Mouse (Mus musculus): ENCODE data around the gene Lexm. TPM values are rescaled to one million over a fixed set of nuclear protein-coding genes. Genes with fewer than 3 reads are reported as not detected.

Gene Lexm
- total and polyA plus RNA-seq, 2 experiments from 2014 or later, result not detected

DNA sequence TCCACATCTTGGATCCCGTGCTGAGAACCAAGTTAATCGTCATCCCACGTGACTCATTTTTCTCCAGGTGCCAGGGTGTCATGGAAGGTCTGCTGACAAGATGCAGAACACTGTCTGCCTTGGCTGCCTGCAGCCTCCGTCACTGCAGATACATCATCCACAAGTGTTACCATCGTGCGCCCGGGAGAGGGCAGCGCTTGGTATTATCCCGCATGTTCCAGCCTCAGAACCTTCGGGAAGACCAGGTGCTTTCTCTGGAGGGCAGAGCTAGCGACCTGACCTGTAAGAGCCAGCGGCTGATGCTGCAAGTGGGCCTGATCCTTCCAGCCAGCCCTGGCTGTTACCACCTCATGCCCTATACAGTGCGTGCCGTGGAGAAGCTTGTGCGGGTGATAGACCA is 36.0 kb upstream of the Lexm start:
- Histone ChIP-seq H3K27me3 (ENCODE audit: insufficient read depth, low read length) (no peaks in the 10 kb centered on the region), H3K9me3 (ENCODE audit: low read length) (no peaks in the 10 kb centered on the region), H3K9ac (replicated peaks; ENCODE audit: low read length) (no peak overlapping the region), H3K4me3 (ENCODE audit: low read length) (no peak overlapping the region), H3K36me3 (ENCODE audit: insufficient read depth, low read length) (peaks cover 6% of the 10 kb centered on the region), H3K27ac (no peak overlapping the region), H3K4me1 (ENCODE audit: insufficient read depth, low read length) (peaks cover 7% of the 10 kb centered on the region), H3K4me2 (ENCODE audit: low read depth, low read length) (no peak overlapping the region)
- ATAC-seq (no peak), DNase-seq (ENCODE audit: low spot score) (no peak)
- no peak for TF ChIP-seq CTCF (IDR thresholded peaks at IDR 0.05; ENCODE audit: low read depth)
- 94% methylated on average over 15 of the region's 15 CpGs for WGBS

DNA sequence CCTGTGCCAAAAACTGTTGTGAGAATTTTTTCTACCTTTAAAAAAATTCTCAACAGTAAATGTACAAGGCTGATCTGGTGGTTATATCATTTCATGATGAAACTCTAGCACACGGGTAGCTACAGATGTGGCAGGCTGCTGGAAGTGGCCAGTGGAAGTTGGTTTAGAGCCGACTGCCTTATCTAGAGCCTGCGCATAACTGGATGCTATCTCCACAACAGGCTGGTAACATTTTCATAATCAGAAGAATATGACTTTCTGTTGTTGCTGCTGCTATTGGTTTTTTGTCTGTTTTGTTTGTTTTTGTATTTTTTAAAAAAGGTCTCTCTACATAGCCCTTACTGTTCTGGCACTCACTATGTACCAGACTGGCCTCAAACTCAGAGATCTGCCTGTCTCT is 35.5 kb upstream of the Lexm start:
- Histone ChIP-seq H3K27me3 (ENCODE audit: insufficient read depth, low read length) (no peaks in the 10 kb centered on the region), H3K9ac (replicated peaks; ENCODE audit: low read length) (no peak overlapping the region), H3K4me2 (ENCODE audit: low read depth, low read length) (no peak overlapping the region), H3K36me3 (ENCODE audit: insufficient read depth, low read length) (peaks cover 6% of the 10 kb centered on the region), H3K4me1 (ENCODE audit: insufficient read depth, low read length) (peaks cover 7% of the 10 kb centered on the region), H3K27ac (no peak overlapping the region), H3K4me3 (ENCODE audit: low read length) (no peak overlapping the region), H3K9me3 (ENCODE audit: low read length) (no peaks in the 10 kb centered on the region)
- ATAC-seq (no peak), DNase-seq (ENCODE audit: low spot score) (no peak)
- TF ChIP-seq CTCF (IDR thresholded peaks at IDR 0.05; ENCODE audit: low read depth), result no peak
- WGBS, result 97% methylated on average over 3 of the region's 3 CpGs

GRCm38 (mm10) chr4:106650833-106651527 is 33.9 kb upstream of the Lexm start, which contains the start of gene Pars2:
Gene Pars2, plus strand, starts transcription at chr4:106651069.
- DNase-seq (ENCODE audit: low spot score) (peak; percentile 99), ATAC-seq (peak; percentile 97)
- WGBS, result 3% methylated on average over 40 of the region's 40 CpGs
- Histone ChIP-seq H3K27ac (peak within 1 kb of the TSS; percentile 68; the same call in 1 of the 2 replicates), H3K9me3 (ENCODE audit: low read length) (no peaks in the 10 kb centered on the region), H3K9ac (replicated peaks; ENCODE audit: low read length) (peak within 1 kb of the TSS; percentile 77), H3K27me3 (ENCODE audit: insufficient read depth, low read length) (no peaks in the 10 kb centered on the region), H3K36me3 (ENCODE audit: insufficient read depth, low read length) (peaks cover 6% of the 10 kb centered on the region), H3K4me2 (ENCODE audit: low read depth, low read length) (peak within 1 kb of the TSS; percentile 80), H3K4me3 (ENCODE audit: low read length) (peak within 1 kb of the TSS; percentile 48), H3K4me1 (ENCODE audit: insufficient read depth, low read length) (peaks cover 7% of the 10 kb centered on the region)
- no peak for TF ChIP-seq CTCF (IDR thresholded peaks at IDR 0.05; ENCODE audit: low read depth)

- no peaks in the 10 kb centered on the region for H3K9me3 ChIP-seq (ENCODE audit: low read length)
- H3K9ac ChIP-seq (replicated peaks; ENCODE audit: low read length), result no peak overlapping the region
- TF ChIP-seq CTCF (IDR thresholded peaks at IDR 0.05; ENCODE audit: low read depth), result no peak
- 82% methylated on average over 6 of the region's 6 CpGs for whole genome bisulfite sequencing
- H3K27ac ChIP-seq, result no peak overlapping the region
- peaks cover 7% of the 10 kb centered on the region for H3K4me1 ChIP-seq (ENCODE audit: insufficient read depth, low read length)
- ATAC-seq (no peak), DNase-seq (ENCODE audit: low spot score) (no peak)
- no peak overlapping the region for H3K4me2 ChIP-seq (ENCODE audit: low read depth, low read length)
- no peaks in the 10 kb centered on the region for H3K36me3 ChIP-seq (ENCODE audit: insufficient read depth, low read length)
- H3K4me3 ChIP-seq (ENCODE audit: low read length), result no peak overlapping the region
- H3K27me3 ChIP-seq (ENCODE audit: insufficient read depth, low read length), result no peaks in the 10 kb centered on the region
Observed at GRCm38 (mm10) chr4:106647137-106647536, 30.1 kb upstream of the Lexm start.

GRCm38 (mm10) chr4:106645797-106646196 is 28.8 kb upstream of the Lexm start:
- H3K27ac ChIP-seq, result no peak overlapping the region
- no peaks in the 10 kb centered on the region for H3K27me3 ChIP-seq (ENCODE audit: insufficient read depth, low read length)
- H3K36me3 ChIP-seq (ENCODE audit: insufficient read depth, low read length), result no peaks in the 10 kb centered on the region
- H3K4me2 ChIP-seq (ENCODE audit: low read depth, low read length), result no peak overlapping the region
- no peak for DNase-seq (ENCODE audit: low spot score)
- WGBS, result 75% methylated on average over 5 of the region's 5 CpGs
- no peak overlapping the region for H3K4me3 ChIP-seq (ENCODE audit: low read length)
- ATAC-seq, result no peak
- no peak overlapping the region for H3K9ac ChIP-seq (replicated peaks; ENCODE audit: low read length)
- H3K4me1 ChIP-seq (ENCODE audit: insufficient read depth, low read length), result no peaks in the 10 kb centered on the region
- no peak for TF ChIP-seq CTCF (IDR thresholded peaks at IDR 0.05; ENCODE audit: low read depth)
- no peaks in the 10 kb centered on the region for H3K9me3 ChIP-seq (ENCODE audit: low read length)

- DNase-seq (ENCODE audit: low spot score) (no peak), ATAC-seq (no peak)
- H3K9me3 ChIP-seq (ENCODE audit: low read length), result no peaks in the 10 kb centered on the region
- H3K4me3 ChIP-seq (ENCODE audit: low read length), result no peak overlapping the region
- no peaks in the 10 kb centered on the region for H3K4me1 ChIP-seq (ENCODE audit: insufficient read depth, low read length)
- no peaks in the 10 kb centered on the region for H3K36me3 ChIP-seq (ENCODE audit: insufficient read depth, low read length)
- H3K27ac ChIP-seq, result no peak overlapping the region
- H3K27me3 ChIP-seq (ENCODE audit: insufficient read depth, low read length), result no peaks in the 10 kb centered on the region
- no peak overlapping the region for H3K9ac ChIP-seq (replicated peaks; ENCODE audit: low read length)
- no peak overlapping the region for H3K4me2 ChIP-seq (ENCODE audit: low read depth, low read length)
- 75% methylated on average over 6 of the region's 6 CpGs for WGBS
- no peak for TF ChIP-seq CTCF (IDR thresholded peaks at IDR 0.05; ENCODE audit: low read depth)
Observed at GRCm38 (mm10) chr4:106644218-106644610, 27.2 kb upstream of the Lexm start.

DNA sequence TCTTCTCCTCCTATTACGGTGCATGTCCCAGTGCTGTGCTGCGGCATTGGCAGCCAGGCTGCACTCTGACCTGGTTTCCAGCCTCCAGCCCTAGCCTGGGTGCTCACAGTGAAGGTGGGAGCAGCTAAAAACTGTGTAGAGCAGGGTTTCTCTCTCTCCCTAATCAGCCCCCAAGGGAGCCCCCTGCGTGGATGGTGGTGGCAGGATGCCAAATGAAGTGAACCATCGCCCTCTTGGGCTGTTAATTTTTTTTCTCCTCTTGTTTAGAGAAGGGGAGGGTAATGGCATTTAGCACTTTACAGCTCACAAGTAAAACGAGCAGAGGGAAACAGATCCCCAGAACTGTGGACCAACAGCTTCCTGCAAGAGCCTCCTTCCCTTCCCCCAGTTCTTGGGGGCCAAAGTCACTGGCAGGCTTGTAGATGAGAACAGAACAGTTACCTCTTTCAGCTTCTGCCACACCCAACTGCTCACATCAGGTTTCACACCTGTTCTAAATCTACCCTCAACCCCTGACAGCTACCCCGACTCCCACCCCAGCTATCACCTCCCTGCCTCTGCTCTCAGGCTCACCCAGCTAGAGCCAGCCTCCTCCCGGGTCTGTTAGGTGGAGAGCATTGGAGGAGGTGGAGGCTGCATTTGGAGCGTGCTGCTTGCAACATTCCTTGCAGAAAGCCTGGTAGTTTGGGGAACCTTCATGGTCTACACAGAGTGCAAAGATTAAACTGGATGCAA is 26.6 kb upstream of the Lexm start:
- TF ChIP-seq CTCF (IDR thresholded peaks at IDR 0.05; ENCODE audit: low read depth), result no peak
- Histone ChIP-seq H3K9me3 (ENCODE audit: low read length) (no peaks in the 10 kb centered on the region), H3K9ac (replicated peaks; ENCODE audit: low read length) (no peak overlapping the region), H3K36me3 (ENCODE audit: insufficient read depth, low read length) (no peaks in the 10 kb centered on the region), H3K27ac (no peak overlapping the region), H3K4me1 (ENCODE audit: insufficient read depth, low read length) (no peaks in the 10 kb centered on the region), H3K27me3 (ENCODE audit: insufficient read depth, low read length) (no peaks in the 10 kb centered on the region), H3K4me2 (ENCODE audit: low read depth, low read length) (no peak overlapping the region), H3K4me3 (ENCODE audit: low read length) (no peak overlapping the region)
- ATAC-seq, result no peak
- no peak for DNase-seq (ENCODE audit: low spot score)
- WGBS, result 37% methylated on average over 8 of the region's 8 CpGs
